Mouse (Mus musculus) erythroblast, embryonic 14.5 days (primary cell): ENCODE data around the gene Akt3.

Experiments
- GATA1 ChIP-seq: IDR thresholded peaks from 2 replicates; pipeline ENCODE4 v1.6.1; 2012; ENCODE audit warnings: low read length, inconsistent platforms, mixed read lengths
- TAL1 ChIP-seq: IDR thresholded peaks from 3 replicates; pipeline ENCODE4 v1.6.1; 2012; ENCODE audit warnings: low read length, inconsistent platforms, mixed read lengths

GRCm38 (mm10) chr1:177281925-177282324, 23.9 kb upstream of the Akt3 start:
- TF ChIP-seq TAL1, result no peak
- TF ChIP-seq GATA1, result no peak
